10 mouse cellular contexts compared by ENCODE assay signal in genomic region chr19:3928779-3929178, GRCm38 (mm10). TPM values are rescaled to one million over a fixed set of nuclear protein-coding genes. Genes with fewer than 3 reads are reported as not detected.
DNase-seq lines count a peak whose midpoint lies in the region; ATAC-seq and TF ChIP-seq lines count a peak whose summit lies in the region.
"Had no signal": no experiment of that assay in that cellular context is flagged by ENCODE, and none has a peak within 500 bp of the region (broad histone marks: within the 10 kb centered on the region; RNA-seq: fewer than 3 reads in every experiment).

No protein-coding gene starts in this region.

- no peak overlapping the region for H3K4me3 ChIP-seq in forebrain, embryonic 14.5 days (ENCODE audit: low read depth, low read length)
- H3K4me3 ChIP-seq in forebrain, embryonic 13.5 days = no peak overlapping the region
- H3K4me3 ChIP-seq in kidney, postnatal 0 days (replicated peaks; ENCODE audit: low read depth, low read length) = no peak overlapping the region
- no peak overlapping the region for H3K4me3 ChIP-seq in embryonic facial prominence, embryonic 13.5 days
- H3K4me3 ChIP-seq in liver, embryonic 14.5 days (ENCODE audit: insufficient read depth in 1 of 2, low read depth in 2 of 2, low read length in 2 of 2) = no peak overlapping the region

- TF ChIP-seq CTCF in kidney, postnatal 0 days (IDR thresholded peaks at IDR 0.05; ENCODE audit: low read depth) = no peak
- no peak for TF ChIP-seq CTCF in liver, embryonic 14.5 days (IDR thresholded peaks at IDR 0.05; ENCODE audit: low read depth)

- 0 out of 2 replicates have a peak overlapping the region, but pooled peaks have one; percentile 36 for H3K27ac ChIP-seq in forebrain, embryonic 14.5 days (ENCODE audit: low read depth, low read length)
- H3K27ac ChIP-seq in forebrain, embryonic 13.5 days = no peak overlapping the region; the same call in 1 of the 2 replicates
- peak overlapping the region; percentile 68 for H3K27ac ChIP-seq in kidney, postnatal 0 days
- H3K27ac ChIP-seq in embryonic facial prominence, embryonic 13.5 days = peak overlapping the region; percentile 86
- H3K27ac ChIP-seq in liver, embryonic 14.5 days = no peak overlapping the region

- no peak overlapping the region for H3K9ac ChIP-seq in forebrain, embryonic 14.5 days (ENCODE audit: low read length)
- no peak overlapping the region for H3K9ac ChIP-seq in forebrain, embryonic 13.5 days
- H3K9ac ChIP-seq in kidney, postnatal 0 days (ENCODE audit: low read depth, low read length) = no peak overlapping the region
- H3K9ac ChIP-seq in embryonic facial prominence, embryonic 13.5 days = no peak overlapping the region
- H3K9ac ChIP-seq in liver, embryonic 14.5 days (replicated peaks) = no peak overlapping the region

- H3K36me3 ChIP-seq in forebrain, embryonic 14.5 days (ENCODE audit: control insufficient read depth, insufficient read depth, low read length) = no peaks in the 10 kb centered on the region
- H3K36me3 ChIP-seq in forebrain, embryonic 13.5 days (ENCODE audit: poor library complexity, severe bottlenecking) = no peaks in the 10 kb centered on the region
- H3K36me3 ChIP-seq in kidney, postnatal 0 days (ENCODE audit: insufficient read depth, low read length) = no peaks in the 10 kb centered on the region
- no peaks in the 10 kb centered on the region for H3K36me3 ChIP-seq in embryonic facial prominence, embryonic 13.5 days
- no peaks in the 10 kb centered on the region for H3K36me3 ChIP-seq in liver, embryonic 14.5 days (replicated peaks; ENCODE audit: control insufficient read depth, insufficient read depth, low read depth)

- no peak for TF ChIP-seq EP300 in liver, embryonic 14.5 days (IDR thresholded peaks at IDR 0.05; ENCODE audit: low read depth)

- WGBS in forebrain, embryonic 14.5 days = 76% methylated on average over 4 of the region's 4 CpGs
- WGBS in forebrain, embryonic 13.5 days = 75% methylated on average over 4 of the region's 4 CpGs
- 64% methylated on average over 4 of the region's 4 CpGs for WGBS in kidney, postnatal 0 days
- WGBS in embryonic facial prominence, embryonic 13.5 days = 67% methylated on average over 4 of the region's 4 CpGs
- WGBS in liver, embryonic 14.5 days (ENCODE audit: insufficient replicate concordance) = 44% methylated on average over 4 of the region's 4 CpGs

- H3K4me2 ChIP-seq in forebrain, embryonic 14.5 days (ENCODE audit: low read length) = no peak overlapping the region
- no peak overlapping the region for H3K4me2 ChIP-seq in forebrain, embryonic 13.5 days
- no peak overlapping the region for H3K4me2 ChIP-seq in kidney, postnatal 0 days (ENCODE audit: low read length)
- H3K4me2 ChIP-seq in embryonic facial prominence, embryonic 13.5 days = peak overlapping the region; percentile 14; the same call in 1 of the 2 replicates
- peak overlapping the region; percentile 16; the same call in 1 of the 2 replicates for H3K4me2 ChIP-seq in liver, embryonic 14.5 days (ENCODE audit: low read depth)

- DNase-seq in forebrain, embryonic 14.5 days (ENCODE audit: low spot score) = no peak
- DNase-seq in kidney, postnatal 0 days (ENCODE audit: low spot score) = no peak
- DNase-seq in kidney, adult 18-20 months = no peak
- no peak for DNase-seq in liver, embryonic 14.5 days (ENCODE audit: low read depth in 3 of 3, low spot score in 3 of 3)
- DNase-seq in layer of hippocampus, postnatal 10 days (ENCODE audit: low spot score in 2 of 2) = no peak

- no peak for ATAC-seq in forebrain, embryonic 14.5 days
- ATAC-seq in forebrain, embryonic 13.5 days = no peak
- no peak for ATAC-seq in kidney, postnatal 0 days (replicated peaks; ENCODE audit: low FRiP score, low read depth)
- no peak for ATAC-seq in embryonic facial prominence, embryonic 13.5 days (ENCODE audit: insufficient number of reproducible peaks, insufficient read depth, low FRiP score, low TSS enrichment, low read depth)
- no peak for ATAC-seq in liver, embryonic 14.5 days (ENCODE audit: insufficient read depth)
- no peak for ATAC-seq in erythroid progenitor cell, adult 5-6 weeks (replicated peaks; ENCODE audit: low FRiP score, poor library complexity, severe bottlenecking)

- peaks cover 4% of the 10 kb centered on the region; the same call in 1 of the 2 replicates for H3K4me1 ChIP-seq in forebrain, embryonic 14.5 days (ENCODE audit: control insufficient read depth, insufficient read depth, low read length)
- H3K4me1 ChIP-seq in forebrain, embryonic 13.5 days = peaks cover 20% of the 10 kb centered on the region
- peaks cover 18% of the 10 kb centered on the region for H3K4me1 ChIP-seq in kidney, postnatal 0 days (replicated peaks; ENCODE audit: insufficient read depth, low read length)
- H3K4me1 ChIP-seq in embryonic facial prominence, embryonic 13.5 days = peaks cover 41% of the 10 kb centered on the region
- H3K4me1 ChIP-seq in liver, embryonic 14.5 days (replicated peaks; ENCODE audit: control insufficient read depth in 2 of 2, insufficient read depth in 2 of 2, low read length in 1 of 2) = peaks cover 3 to 12% of the 10 kb centered on the region in 2 experiments

- no peaks in the 10 kb centered on the region for H3K9me3 ChIP-seq in forebrain, embryonic 14.5 days (replicated peaks; ENCODE audit: control insufficient read depth, low read length)
- H3K9me3 ChIP-seq in forebrain, embryonic 13.5 days (replicated peaks) = no peaks in the 10 kb centered on the region
- H3K9me3 ChIP-seq in kidney, postnatal 0 days (replicated peaks; ENCODE audit: low read length) = no peaks in the 10 kb centered on the region
- no peaks in the 10 kb centered on the region for H3K9me3 ChIP-seq in embryonic facial prominence, embryonic 13.5 days
- no peaks in the 10 kb centered on the region for H3K9me3 ChIP-seq in liver, embryonic 14.5 days (ENCODE audit: control insufficient read depth, low read length)

- H3K27me3 ChIP-seq in forebrain, embryonic 14.5 days (replicated peaks; ENCODE audit: control insufficient read depth, insufficient read depth, low read length) = no peaks in the 10 kb centered on the region
- 0 out of 2 replicates have a peak, but pooled peaks cover 2% of the 10 kb centered on the region for H3K27me3 ChIP-seq in forebrain, embryonic 13.5 days
- no peaks in the 10 kb centered on the region for H3K27me3 ChIP-seq in kidney, postnatal 0 days (ENCODE audit: insufficient read depth, low read length)
- H3K27me3 ChIP-seq in embryonic facial prominence, embryonic 13.5 days = no peaks in the 10 kb centered on the region
- no peaks in the 10 kb centered on the region for H3K27me3 ChIP-seq in liver, embryonic 14.5 days (ENCODE audit: control insufficient read depth, insufficient read depth, low read length)
- H3K27me3 ChIP-seq: Patski had no signal

RNA-seq across cellular contexts. Expression of gene Aldh3b1, which starts 0.8 kb away (rescaled TPM):
- 1.9 and 2.0 TPM in 2 replicates for polyA plus RNA-seq in forebrain, embryonic 14.5 days (2014; fragmentation: Nextera tagmentation; extraction: Ambion mirVana)
- 1.1 TPM in 2 replicates for polyA plus RNA-seq in forebrain, embryonic 13.5 days (2015; fragmentation: Nextera tagmentation; extraction: Ambion mirVana)
- 3.8 and 3.9 TPM in 2 replicates for polyA plus RNA-seq in kidney, postnatal 0 days (2015; fragmentation: Nextera tagmentation; extraction: Ambion mirVana)
- 1.6 and 1.7 TPM in 2 replicates for polyA plus RNA-seq in embryonic facial prominence, embryonic 13.5 days (2015; fragmentation: Nextera tagmentation; extraction: Ambion mirVana)
- 3.3 and 3.6 TPM in 2 replicates for polyA plus RNA-seq in liver, embryonic 14.5 days (2012; rRNA removed)
- 4.9 and 5.3 TPM in 2 replicates for polyA plus RNA-seq in liver, embryonic 14.5 days (2014; fragmentation: Nextera tagmentation; extraction: Ambion mirVana)
- 5.4 TPM in 2 replicates for total RNA-seq in erythroid progenitor cell, adult 5-6 weeks (2015; ENCODE audit: low replicate concordance)
- 4.7 and 6.8 TPM in 2 replicates for total RNA-seq in erythroid progenitor cell, adult 5-6 weeks (2017; ENCODE audit: low replicate concordance)
- 1 to 10 TPM; 1.3 to 1.7 TPM for total RNA-seq in layer of hippocampus, postnatal 10 days (2021)

RNA-seq across cellular contexts. Expression of gene Unc93b1, which starts 6.2 kb away (rescaled TPM):
- 7.5 and 9.4 TPM in 2 replicates for polyA plus RNA-seq in forebrain, embryonic 14.5 days (2014; fragmentation: Nextera tagmentation; extraction: Ambion mirVana)
- 3.8 and 5.3 TPM in 2 replicates for polyA plus RNA-seq in forebrain, embryonic 13.5 days (2015; fragmentation: Nextera tagmentation; extraction: Ambion mirVana)
- 24.2 and 25.5 TPM in 2 replicates for polyA plus RNA-seq in kidney, postnatal 0 days (2015; fragmentation: Nextera tagmentation; extraction: Ambion mirVana)
- polyA plus RNA-seq in embryonic facial prominence, embryonic 13.5 days (2015; fragmentation: Nextera tagmentation; extraction: Ambion mirVana) = 15.8 and 16.6 TPM in 2 replicates
- 19.8 and 22.8 TPM in 2 replicates for polyA plus RNA-seq in liver, embryonic 14.5 days (2012; rRNA removed)
- polyA plus RNA-seq in liver, embryonic 14.5 days (2014; fragmentation: Nextera tagmentation; extraction: Ambion mirVana) = 14.7 and 15.1 TPM in 2 replicates
- 28.5 and 29.3 TPM in 2 replicates for total RNA-seq in erythroid progenitor cell, adult 5-6 weeks (2015; ENCODE audit: low replicate concordance)
- 28.2 and 34.4 TPM in 2 replicates for total RNA-seq in erythroid progenitor cell, adult 5-6 weeks (2017; ENCODE audit: low replicate concordance)
- 10 to 100 TPM; 13.9 to 20.7 TPM for total RNA-seq in layer of hippocampus, postnatal 10 days (2021)
- polyA plus RNA-seq: Patski had no signal

RNA-seq across cellular contexts. Expression of gene Ndufs8, which starts 16.2 kb away (rescaled TPM):
- 243 and 301 TPM in 2 replicates for polyA plus RNA-seq in forebrain, embryonic 14.5 days (2014; fragmentation: Nextera tagmentation; extraction: Ambion mirVana)
- polyA plus RNA-seq in forebrain, embryonic 13.5 days (2015; fragmentation: Nextera tagmentation; extraction: Ambion mirVana) = 197 and 208 TPM in 2 replicates
- polyA plus RNA-seq in kidney, postnatal 0 days (2015; fragmentation: Nextera tagmentation; extraction: Ambion mirVana) = 417 and 423 TPM in 2 replicates
- polyA plus RNA-seq in embryonic facial prominence, embryonic 13.5 days (2015; fragmentation: Nextera tagmentation; extraction: Ambion mirVana) = 258 and 278 TPM in 2 replicates
- polyA plus RNA-seq in liver, embryonic 14.5 days (2012; rRNA removed) = 118 and 126 TPM in 2 replicates
- polyA plus RNA-seq in liver, embryonic 14.5 days (2014; fragmentation: Nextera tagmentation; extraction: Ambion mirVana) = 209 and 219 TPM in 2 replicates
- total RNA-seq in erythroid progenitor cell, adult 5-6 weeks (2015; ENCODE audit: low replicate concordance) = 46.5 and 52.4 TPM in 2 replicates
- 24.1 and 28.5 TPM in 2 replicates for total RNA-seq in erythroid progenitor cell, adult 5-6 weeks (2017; ENCODE audit: low replicate concordance)
- 100 to 1,000 TPM; 134 to 139 TPM for total RNA-seq in layer of hippocampus, postnatal 10 days (2021)

RNA-seq across cellular contexts. Expression of gene Tcirg1, which starts 21.8 kb away (rescaled TPM):
- 5.8 and 9.1 TPM in 2 replicates for polyA plus RNA-seq in forebrain, embryonic 14.5 days (2014; fragmentation: Nextera tagmentation; extraction: Ambion mirVana)
- 10.4 and 11.3 TPM in 2 replicates for polyA plus RNA-seq in forebrain, embryonic 13.5 days (2015; fragmentation: Nextera tagmentation; extraction: Ambion mirVana)
- 31.4 and 33.0 TPM in 2 replicates for polyA plus RNA-seq in kidney, postnatal 0 days (2015; fragmentation: Nextera tagmentation; extraction: Ambion mirVana)
- 53.7 and 58.0 TPM in 2 replicates for polyA plus RNA-seq in embryonic facial prominence, embryonic 13.5 days (2015; fragmentation: Nextera tagmentation; extraction: Ambion mirVana)
- 47.1 and 48.6 TPM in 2 replicates for polyA plus RNA-seq in liver, embryonic 14.5 days (2012; rRNA removed)
- 15.4 and 15.6 TPM in 2 replicates for polyA plus RNA-seq in liver, embryonic 14.5 days (2014; fragmentation: Nextera tagmentation; extraction: Ambion mirVana)
- total RNA-seq in erythroid progenitor cell, adult 5-6 weeks (2015; ENCODE audit: low replicate concordance) = 40.0 and 51.6 TPM in 2 replicates
- 30.5 and 44.4 TPM in 2 replicates for total RNA-seq in erythroid progenitor cell, adult 5-6 weeks (2017; ENCODE audit: low replicate concordance)
- 10 to 100 TPM; 19.1 to 26.0 TPM for total RNA-seq in layer of hippocampus, postnatal 10 days (2021)

RNA-seq across cellular contexts. Expression of gene Aldh3b3, which starts 29.7 kb away (rescaled TPM):
- polyA plus RNA-seq in forebrain, embryonic 14.5 days (2014; fragmentation: Nextera tagmentation; extraction: Ambion mirVana) = not detected in 2 replicates
- not detected in 2 replicates for polyA plus RNA-seq in forebrain, embryonic 13.5 days (2015; fragmentation: Nextera tagmentation; extraction: Ambion mirVana)
- polyA plus RNA-seq in kidney, postnatal 0 days (2015; fragmentation: Nextera tagmentation; extraction: Ambion mirVana) = 0.07 TPM in 1 of 2 replicates, not detected in the other
- 0.24 TPM in 1 of 2 replicates, not detected in the other for polyA plus RNA-seq in embryonic facial prominence, embryonic 13.5 days (2015; fragmentation: Nextera tagmentation; extraction: Ambion mirVana)
- 0.02 and 0.04 TPM in 2 replicates for polyA plus RNA-seq in liver, embryonic 14.5 days (2012; rRNA removed)
- not detected in 2 replicates for polyA plus RNA-seq in liver, embryonic 14.5 days (2014; fragmentation: Nextera tagmentation; extraction: Ambion mirVana)
- total RNA-seq in erythroid progenitor cell, adult 5-6 weeks (2015; ENCODE audit: low replicate concordance) = 3.6 TPM in 1 of 2 replicates, not detected in the other
- total RNA-seq in erythroid progenitor cell, adult 5-6 weeks (2017; ENCODE audit: low replicate concordance) = not detected in 2 replicates
- total RNA-seq in layer of hippocampus, postnatal 10 days (2021) = not detected
- polyA plus RNA-seq: cortical plate, adult 2 months had no signal

Comparison
In these comparisons a context has a peak if more than half of its experiments do, and no peak if none do; other contexts are left out.
1. H3K27ac ChIP-seq: peak in forebrain, embryonic 14.5 days (single experiment), kidney, postnatal 0 days (single experiment) and embryonic facial prominence, embryonic 13.5 days (single experiment); none in forebrain, embryonic 13.5 days (single experiment) and liver, embryonic 14.5 days (single experiment).
2. H3K4me2 ChIP-seq: peak in embryonic facial prominence, embryonic 13.5 days (single experiment) and liver, embryonic 14.5 days (single experiment); none in forebrain, embryonic 14.5 days (single experiment), forebrain, embryonic 13.5 days (single experiment) and kidney, postnatal 0 days (single experiment).